ENCODE assay signal across 7 mouse cellular contexts in the genomic region with DNA sequence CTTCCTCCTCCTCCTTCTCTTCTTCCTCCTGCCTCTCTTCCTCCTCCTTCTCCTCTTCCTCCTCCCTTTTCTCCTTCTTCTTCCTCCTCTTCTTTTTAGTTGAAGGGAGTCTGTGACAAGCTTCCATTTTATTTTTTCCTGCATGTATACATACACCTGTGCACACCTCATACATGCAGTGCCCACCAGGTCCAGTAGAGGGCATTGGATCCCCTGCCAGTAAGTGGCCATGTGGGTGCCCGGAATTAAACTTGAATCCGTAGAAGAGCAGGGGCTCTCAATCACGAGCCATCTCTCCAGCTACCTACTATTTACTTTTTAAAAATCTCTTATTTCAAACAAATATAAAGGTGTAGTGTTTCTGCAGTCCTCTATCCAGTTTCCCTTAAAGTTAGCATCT. TPM values are rescaled to one million over a fixed set of nuclear protein-coding genes. Genes with fewer than 3 reads are reported as not detected.
DNase-seq lines count a peak whose midpoint lies in the region; ATAC-seq and TF ChIP-seq lines count a peak whose summit lies in the region.

No protein-coding gene starts in this region.

- H3K4me1 ChIP-seq in midbrain, embryonic 10.5 days: no peaks in the 10 kb centered on the region
- no peaks in the 10 kb centered on the region for H3K4me1 ChIP-seq in midbrain, embryonic 13.5 days (replicated peaks)
- H3K4me1 ChIP-seq in small intestine, adult 2 months (ENCODE audit: control insufficient read depth, insufficient read depth, insufficient read length, low read length): no peaks in the 10 kb centered on the region

- 50% methylated on average over 3 of the region's 3 CpGs for WGBS in midbrain, embryonic 10.5 days
- WGBS in midbrain, embryonic 13.5 days: 41% methylated on average over 3 of the region's 3 CpGs
- WGBS in small intestine, adult 2 months: 9% methylated on average over 3 of the region's 3 CpGs

- H3K27ac ChIP-seq in midbrain, embryonic 10.5 days (replicated peaks): no peak overlapping the region
- H3K27ac ChIP-seq in midbrain, embryonic 13.5 days: no peak overlapping the region
- H3K27ac ChIP-seq in small intestine, adult 2 months (ENCODE audit: insufficient read depth, low read depth, low read length): no peak overlapping the region

- peak; percentile 63; the same call in 1 of the 2 replicates for TF ChIP-seq CTCF in small intestine, adult 2 months (IDR thresholded peaks at IDR 0.05; ENCODE audit: extremely low read depth, insufficient read length, insufficient replicate concordance, low read depth, low read length)

- H3K27me3 ChIP-seq in midbrain, embryonic 10.5 days (ENCODE audit: low read depth, poor library complexity, severe bottlenecking): no peaks in the 10 kb centered on the region
- no peaks in the 10 kb centered on the region for H3K27me3 ChIP-seq in midbrain, embryonic 13.5 days
- no peaks in the 10 kb centered on the region for H3K27me3 ChIP-seq in small intestine, adult 2 months (ENCODE audit: control insufficient read depth, insufficient read depth, low read length)

- peaks cover 53% of the 10 kb centered on the region for H3K36me3 ChIP-seq in midbrain, embryonic 10.5 days
- peaks cover 4% of the 10 kb centered on the region; the same call in 1 of the 2 replicates for H3K36me3 ChIP-seq in midbrain, embryonic 13.5 days
- no peaks in the 10 kb centered on the region for H3K36me3 ChIP-seq in small intestine, adult 2 months (ENCODE audit: control insufficient read depth, insufficient read depth, low read length)

- no peak for ATAC-seq in midbrain, embryonic 13.5 days
- peak; percentile 69 to 82; a peak in 3 of 4 replicates for ATAC-seq in hematopoietic stem cell, adult 5-6 weeks (replicated peaks in 1 of 2; ENCODE audit: insufficient read depth in 1 of 2, low FRiP score in 2 of 2, low TSS enrichment in 1 of 2, low read depth in 1 of 2, poor library complexity in 2 of 2, severe bottlenecking in 2 of 2)

- H3K9me3 ChIP-seq in midbrain, embryonic 10.5 days (replicated peaks): no peaks in the 10 kb centered on the region
- no peaks in the 10 kb centered on the region for H3K9me3 ChIP-seq in midbrain, embryonic 13.5 days

- H3K4me2 ChIP-seq in midbrain, embryonic 13.5 days (replicated peaks): no peak overlapping the region

- no peak overlapping the region for H3K4me3 ChIP-seq in midbrain, embryonic 10.5 days
- no peak overlapping the region for H3K4me3 ChIP-seq in midbrain, embryonic 13.5 days (replicated peaks)
- H3K4me3 ChIP-seq in small intestine, adult 2 months (ENCODE audit: low read depth, low read length): no peak overlapping the region

- no peak for TF ChIP-seq POLR2A in small intestine, adult 2 months (IDR thresholded peaks at IDR 0.05; ENCODE audit: low read depth, low read length)

- H3K9ac ChIP-seq in midbrain, embryonic 13.5 days (replicated peaks): no peak overlapping the region

- peak; percentile 30 for DNase-seq in midbrain, embryonic 10.5 days (ENCODE audit: low spot score)
- peak; percentile 9 for DNase-seq in Muller cell, postnatal 12 days (ENCODE audit: inconsistent ontology term)
- DNase-seq in c-Kit-positive CD71-positive TER-119-positive erythroid progenitor cells, embryonic 14.5 days (ENCODE audit: low spot score): peak; percentile 18
- DNase-seq in lung, adult 18-20 months: peak; percentile 24 to 48

RNA-seq across cellular contexts. Expression of a gene that starts 50.5 kb away (rescaled TPM):
- 19.4 and 27.4 TPM in 2 replicates for polyA plus RNA-seq in midbrain, embryonic 10.5 days (2016; fragmentation: Nextera tagmentation; extraction: Ambion mirVana)
- polyA plus RNA-seq in midbrain, embryonic 13.5 days (2015; fragmentation: Nextera tagmentation; extraction: Ambion mirVana): 30.5 and 32.9 TPM in 2 replicates
- 8.6 and 12.3 TPM in 2 replicates for total RNA-seq in hematopoietic stem cell, adult 5-6 weeks (2017)
- 0.32 and 0.70 TPM in 2 replicates for polyA plus RNA-seq in small intestine, adult 2 months (2012; rRNA removed)

Comparison
In these comparisons a context has a peak if more than half of its experiments do, and no peak if none do; other contexts are left out.
1. RNA of a gene that starts 50.5 kb away (polyA plus RNA-seq): 30.5 to 32.9 TPM in midbrain, embryonic 13.5 days and 19.4 to 27.4 TPM in midbrain, embryonic 10.5 days; 0.32 to 0.70 TPM in small intestine, adult 2 months; every median in the first group is over 10 times any median in the second.
2. Peak in every context shown above with its lines, with median percentiles within 50 percentile points of each other: DNase-seq.